Mouse (Mus musculus) spleen, postnatal 4 days (tissue): ENCODE measurements at regions not wholly inside any gene's neighbourhood (a gene's known extent, or its start where the extent isn't known, plus 50 kb on each side); places are given as distances from the start of the nearest gene placed in this dataset.

Experiments used
- DNase-seq, 2 experiments: peaks; one replicate each; pipeline ENCODE4 v3.0.0; 2022; ENCODE audit warnings: low spot score in 2 of 2

GRCm38 (mm10) chr10:24357636-24358035, 134.3 kb downstream of the Moxd1 start:
- no peak for DNase-seq

GRCm38 (mm10) chr10:24361424-24361823, 138.1 kb downstream of the Moxd1 start:
- no peak for DNase-seq

GRCm38 (mm10) chr10:24365369-24365768, 142.1 kb downstream of the Moxd1 start:
- no peak for DNase-seq

- no peak for DNase-seq
Measured at GRCm38 (mm10) chr10:24367010-24367409, 143.7 kb downstream of the Moxd1 start.

GRCm38 (mm10) chr10:24373957-24374356, 150.6 kb downstream of the Moxd1 start:
- DNase-seq: no peak

- DNase-seq: no peak
Measured at GRCm38 (mm10) chr10:24379291-24379690, 156.0 kb downstream of the Moxd1 start.

GRCm38 (mm10) chr10:24380478-24381273, 157.4 kb downstream of the Moxd1 start:
- DNase-seq: no peak

- no peak for DNase-seq
Measured at GRCm38 (mm10) chr10:24381917-24382316, 158.6 kb downstream of the Moxd1 start.

- DNase-seq: no peak
Measured at GRCm38 (mm10) chr10:24384061-24384460, 160.7 kb downstream of the Moxd1 start.

GRCm38 (mm10) chr10:24388229-24388628, 164.9 kb downstream of the Moxd1 start:
- DNase-seq: no peak

GRCm38 (mm10) chr10:24391039-24391438, 167.7 kb downstream of the Moxd1 start:
- DNase-seq: no peak

GRCm38 (mm10) chr10:24392066-24392465, 168.7 kb downstream of the Moxd1 start:
- DNase-seq: no peak

- no peak for DNase-seq
Measured at GRCm38 (mm10) chr10:24395999-24396784, 172.9 kb downstream of the Moxd1 start.

GRCm38 (mm10) chr10:24397125-24397524, 173.8 kb downstream of the Moxd1 start:
- DNase-seq: no peak

GRCm38 (mm10) chr10:24404851-24405250, 181.5 kb downstream of the Moxd1 start:
- no peak for DNase-seq

- no peak for DNase-seq
Measured at GRCm38 (mm10) chr10:24406953-24407352, 183.6 kb downstream of the Moxd1 start.

- no peak for DNase-seq
Measured at GRCm38 (mm10) chr10:24407411-24408227, 184.3 kb downstream of the Moxd1 start.

GRCm38 (mm10) chr10:24409976-24410375, 185.3 kb upstream of the Ccn2 start:
- DNase-seq: no peak

- no peak for DNase-seq
Measured at GRCm38 (mm10) chr10:24410885-24411284, 184.4 kb upstream of the Ccn2 start.

GRCm38 (mm10) chr10:24422498-24423160, 172.6 kb upstream of the Ccn2 start:
- no peak for DNase-seq

GRCm38 (mm10) chr10:24433737-24434367, 161.4 kb upstream of the Ccn2 start:
- DNase-seq: no peak
